Mouse (Mus musculus): ENCODE results near the gene Rbm47.

The Rbm47 gene

DNA sequence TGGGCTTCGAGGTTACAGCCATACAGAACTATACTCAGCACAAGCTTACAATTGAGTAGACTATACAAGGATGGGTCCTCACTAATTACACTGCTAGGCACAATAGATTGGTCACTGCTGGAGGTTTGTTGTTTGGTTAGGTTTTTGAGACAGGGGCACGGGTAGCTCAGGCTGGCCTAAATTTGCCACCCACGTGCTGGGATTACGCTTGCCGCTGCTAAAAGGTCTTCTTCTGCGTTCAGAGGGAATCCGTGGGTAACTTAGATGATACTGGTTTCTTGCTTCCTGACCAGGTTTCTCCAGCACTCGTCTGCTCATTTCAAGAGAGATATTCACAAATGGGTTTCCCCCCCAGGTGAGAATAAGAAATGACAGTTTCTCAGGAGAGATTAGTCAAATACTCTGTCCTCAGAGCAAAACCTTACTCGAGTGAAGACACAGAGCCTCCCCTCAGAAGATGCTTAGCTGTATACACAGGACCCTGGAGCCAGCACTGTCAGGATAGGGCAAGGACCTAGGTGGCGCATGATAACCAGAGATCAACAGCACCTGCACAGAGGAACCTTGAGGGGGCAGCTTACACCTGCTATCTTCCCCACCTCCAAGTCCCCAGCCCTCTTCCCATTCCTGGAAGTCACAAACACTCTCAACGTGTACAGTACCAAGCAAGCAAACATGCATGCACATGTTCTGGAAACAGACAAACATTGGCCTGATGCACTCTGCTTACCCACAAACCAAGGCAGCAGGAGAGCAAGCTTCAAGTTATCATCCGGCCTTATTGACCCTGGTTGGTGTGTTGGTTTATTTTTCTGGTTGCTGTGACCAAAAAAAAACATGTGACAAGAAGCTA, 104.6 kb downstream of the Rbm47 start:
- DNase-seq (ENCODE audit: low read depth, low spot score): no peak

DNA sequence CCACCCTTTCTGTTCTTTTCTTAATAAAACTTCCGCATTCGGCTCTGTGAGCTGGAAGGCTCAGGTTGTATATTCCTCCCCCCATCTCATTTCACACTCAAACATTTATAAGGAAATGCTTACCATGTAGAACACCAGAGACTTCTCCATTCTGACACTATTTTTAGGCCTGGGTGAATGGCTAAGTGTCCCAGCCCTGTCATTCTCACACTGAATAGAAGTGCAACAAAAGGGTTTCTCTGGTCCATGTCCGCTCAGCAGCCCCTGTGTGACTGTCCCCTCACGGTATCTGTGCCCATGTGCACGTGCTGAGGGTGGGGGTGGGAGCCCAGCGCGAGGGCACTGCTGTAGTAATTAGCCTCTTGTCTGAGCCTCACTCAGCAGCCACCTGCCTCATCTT, 105.7 kb downstream of the Rbm47 start:
- DNase-seq (ENCODE audit: low read depth, low spot score): no peak

DNA sequence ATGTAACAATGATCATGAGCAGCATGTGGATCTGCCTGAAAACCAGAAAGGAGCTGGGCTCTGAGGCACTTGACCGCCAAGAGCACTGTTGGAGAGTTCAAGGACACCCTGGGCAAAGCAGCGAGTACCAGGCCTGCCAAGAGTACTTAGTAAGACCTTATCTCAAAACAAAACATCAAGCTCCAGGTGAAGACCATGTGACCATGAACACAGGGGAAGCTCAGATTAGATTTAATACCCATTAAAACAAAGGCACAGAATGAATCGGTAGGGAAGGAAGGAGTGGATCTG, 110.0 kb downstream of the Rbm47 start:
- DNase-seq (ENCODE audit: low read depth, low spot score): no peak

DNA sequence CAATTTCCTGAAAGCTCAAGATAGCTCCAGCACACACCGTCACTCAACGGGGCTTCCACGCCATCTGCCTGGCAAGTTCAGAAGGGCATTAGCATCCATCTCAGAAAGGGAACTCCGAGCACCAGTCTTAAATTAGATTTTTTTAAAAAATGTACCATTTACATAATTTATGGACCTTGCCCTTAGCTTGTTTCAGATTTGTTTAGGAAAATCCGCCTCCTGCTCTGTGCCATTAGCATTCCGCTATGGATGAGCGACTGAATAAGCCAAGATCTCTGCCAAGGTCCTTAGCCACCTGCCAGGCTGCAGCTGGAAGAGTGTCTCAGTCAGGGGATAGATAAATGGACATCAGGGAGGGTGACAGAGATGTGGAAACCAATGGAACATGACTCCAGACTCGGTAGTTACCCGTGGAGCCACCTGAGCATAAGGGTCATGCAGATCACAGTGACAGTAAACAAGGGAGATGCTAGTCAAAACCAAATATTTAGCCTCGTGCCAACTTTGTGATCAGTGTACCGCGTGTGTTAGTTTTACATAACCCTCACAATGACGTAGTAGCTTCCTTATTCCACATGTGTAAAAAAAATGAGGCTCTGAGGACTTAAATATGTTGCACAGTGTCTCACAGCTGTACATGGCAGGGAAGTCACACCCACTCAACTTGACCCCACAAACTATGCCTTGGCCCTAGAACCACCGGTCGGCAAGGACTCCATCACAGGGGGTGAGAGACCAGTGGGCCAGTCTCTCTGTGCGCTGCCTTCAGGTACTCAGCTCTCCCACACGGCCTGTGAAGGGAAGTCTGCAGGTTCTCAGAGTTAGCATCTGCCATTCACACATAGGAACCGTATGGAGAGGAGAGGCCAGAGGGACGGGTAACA, 110.6 kb downstream of the Rbm47 start:
- DNase-seq (ENCODE audit: low read depth, low spot score): no peak

DNA sequence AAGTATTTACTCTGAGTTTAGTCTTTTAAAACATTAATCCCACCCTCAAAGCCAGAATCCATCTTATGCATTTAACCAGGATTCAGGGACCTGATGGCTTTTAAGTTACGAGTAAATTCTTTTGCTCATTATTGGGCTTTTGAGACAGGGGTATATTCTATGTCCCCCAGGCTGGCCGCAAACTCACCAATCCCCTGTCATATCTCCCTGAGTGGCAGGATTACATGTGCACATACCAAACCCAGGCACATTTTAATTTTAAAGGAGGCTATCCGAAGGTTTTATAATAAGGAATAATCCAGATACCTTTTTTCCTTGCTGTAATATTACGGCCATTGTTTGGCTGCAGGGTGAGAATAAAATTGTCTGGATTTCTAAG, 111.3 kb downstream of the Rbm47 start:
- DNase-seq (ENCODE audit: low read depth, low spot score): no peak

DNA sequence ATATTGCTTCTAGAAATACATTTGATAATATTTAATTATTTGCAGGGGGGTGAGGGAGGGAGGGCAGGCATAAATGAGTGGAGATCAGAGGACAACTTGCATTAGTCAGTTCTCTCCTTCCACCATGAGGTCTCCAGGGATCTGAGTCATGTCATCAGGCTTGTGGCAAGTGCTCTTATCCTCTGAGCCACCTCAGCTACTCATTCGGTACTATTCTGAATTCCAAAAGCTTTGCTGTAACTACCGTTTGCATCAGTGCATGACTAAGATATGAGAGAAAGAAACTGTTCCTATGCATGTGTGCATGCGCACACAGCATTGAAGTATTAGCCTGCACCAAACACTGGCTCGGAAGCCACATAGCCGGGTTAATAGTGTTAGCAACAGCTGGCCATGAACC, 114.1 kb downstream of the Rbm47 start:
- no peak for DNase-seq (ENCODE audit: low read depth, low spot score)

DNA sequence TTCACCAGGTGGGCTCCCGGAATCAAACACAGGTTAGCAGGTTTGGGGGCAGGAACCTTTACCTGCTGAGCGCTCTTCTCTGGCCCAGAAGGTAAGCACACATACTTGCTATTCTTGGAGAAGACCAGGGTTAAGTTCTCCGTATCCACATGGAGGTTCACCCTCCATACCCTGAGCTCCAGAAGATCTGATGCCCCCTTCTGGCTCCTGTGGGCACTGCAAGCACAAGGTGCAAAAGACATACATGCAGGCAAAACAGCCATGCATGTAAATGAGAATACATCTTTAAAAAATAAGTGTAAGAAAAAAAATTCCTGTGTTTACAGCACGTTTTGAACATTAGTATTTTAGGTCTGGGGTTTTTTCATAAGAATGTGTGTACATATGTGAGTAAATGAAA, 116.2 kb downstream of the Rbm47 start:
- peak; percentile 86 for DNase-seq (ENCODE audit: low read depth, low spot score)

DNA sequence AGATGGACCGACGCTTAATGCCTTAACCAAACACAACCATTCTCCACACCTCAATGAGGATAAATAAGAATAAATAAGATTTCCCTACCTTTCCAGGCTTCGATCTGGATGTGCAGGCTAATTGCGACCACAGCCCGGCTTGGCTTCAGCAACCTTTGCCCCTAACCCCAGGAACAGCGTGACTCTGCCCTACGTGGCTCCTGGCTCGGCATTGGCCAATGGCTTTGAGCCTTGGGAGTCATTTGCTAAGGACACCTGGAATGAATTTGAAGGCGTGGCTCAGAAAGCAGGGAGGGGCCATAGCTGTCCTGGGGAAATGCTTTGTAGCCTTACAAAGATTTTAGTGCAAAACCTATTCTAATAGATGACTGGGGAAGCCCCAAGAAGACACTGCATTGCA, 118.5 kb downstream of the Rbm47 start:
- peak; percentile 60 for DNase-seq (ENCODE audit: low read depth, low spot score)

DNA sequence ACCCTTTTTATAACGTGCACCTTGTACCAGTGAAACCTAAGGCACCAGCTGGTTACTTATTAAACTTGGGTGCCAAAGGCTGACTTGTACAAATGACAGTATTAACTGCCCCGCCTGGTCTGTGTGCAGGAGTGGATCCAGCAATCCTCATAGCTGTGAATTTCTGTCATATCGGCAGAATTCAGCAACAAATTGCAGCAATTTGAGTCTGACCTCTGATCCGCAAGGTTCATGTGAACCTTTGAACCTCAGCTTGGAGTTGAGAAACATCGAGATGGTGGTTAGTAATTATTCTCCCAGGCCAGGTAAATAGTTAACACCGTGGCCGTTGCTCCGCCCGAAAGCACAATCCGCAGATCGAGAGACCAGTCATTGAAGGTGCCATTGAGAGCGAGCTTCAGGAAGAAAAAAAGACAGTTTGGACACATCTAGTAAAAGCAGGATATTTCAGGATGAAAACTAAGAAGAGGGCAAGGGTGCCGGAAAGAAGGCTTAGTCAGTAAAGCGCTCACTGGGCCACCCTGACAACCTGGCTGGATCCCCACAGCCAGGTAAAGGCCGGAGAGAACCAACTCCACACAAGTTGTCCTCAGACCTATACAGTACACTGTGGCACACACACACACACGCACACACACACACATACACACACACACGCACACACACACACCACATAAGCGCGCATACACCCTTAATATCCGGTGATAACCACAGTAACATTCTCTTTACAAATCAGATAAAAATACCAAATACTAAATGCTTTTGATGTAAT, 120.0 kb downstream of the Rbm47 start:
- DNase-seq (ENCODE audit: low read depth, low spot score): no peak

DNA sequence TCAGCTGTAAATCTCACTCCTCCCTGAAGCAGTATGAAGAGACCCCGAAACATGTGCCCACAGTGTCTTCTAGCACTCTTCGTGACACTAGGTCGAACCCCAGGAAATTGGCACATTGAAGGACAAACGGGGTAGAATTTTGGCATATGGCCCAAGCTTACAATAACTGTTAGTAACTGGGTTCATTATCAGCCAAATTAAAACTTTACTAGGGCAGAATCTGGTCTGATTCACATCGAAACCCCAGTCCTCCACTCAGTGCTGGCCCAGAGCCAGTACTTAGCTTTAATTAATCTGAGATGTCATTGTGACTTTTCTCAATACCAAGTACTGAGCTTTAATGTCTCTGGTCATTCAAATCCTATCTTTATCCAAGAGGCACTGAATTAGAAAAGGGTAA, 122.1 kb downstream of the Rbm47 start:
- DNase-seq (ENCODE audit: low read depth, low spot score): no peak

DNA sequence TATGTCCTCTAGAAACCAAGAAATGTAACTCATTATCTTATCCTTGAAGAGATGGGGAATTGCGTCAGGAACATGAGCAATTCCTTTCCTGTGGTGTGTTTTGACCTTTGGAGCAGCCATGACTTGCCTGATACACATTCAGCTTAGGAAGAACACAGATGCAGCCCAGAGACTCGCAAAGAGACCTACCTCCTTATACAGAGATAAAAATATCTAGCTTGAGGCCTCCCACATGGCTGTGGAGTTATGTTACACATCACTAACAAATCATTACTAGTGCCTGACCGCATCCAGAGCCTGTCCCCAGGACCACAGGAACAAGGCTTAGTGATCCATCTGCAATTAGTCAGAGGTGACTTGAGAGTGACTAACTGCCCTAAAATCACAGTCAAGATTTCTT, 126.6 kb downstream of the Rbm47 start:
- DNase-seq (ENCODE audit: low read depth, low spot score): no peak

DNA sequence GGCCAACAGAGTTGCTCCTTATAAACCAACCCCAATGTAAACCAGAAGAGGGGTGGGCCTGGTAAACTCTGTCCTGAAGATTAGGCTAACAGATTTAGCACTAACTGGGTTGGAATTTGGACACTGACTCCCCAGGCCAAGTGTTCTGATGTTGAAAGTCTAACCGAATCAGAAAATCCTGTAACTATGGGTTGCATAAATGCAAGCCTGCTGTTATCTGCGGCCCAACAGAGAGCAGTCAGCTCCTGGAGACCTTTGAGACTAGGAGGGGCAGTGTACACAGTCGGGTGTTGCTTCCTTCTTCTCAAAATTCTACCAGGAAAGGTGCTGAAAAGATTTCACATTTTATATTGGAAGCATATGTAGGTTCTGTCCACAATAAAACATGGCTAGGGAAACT, 129.0 kb downstream of the Rbm47 start:
- DNase-seq (ENCODE audit: low read depth, low spot score): no peak

DNA sequence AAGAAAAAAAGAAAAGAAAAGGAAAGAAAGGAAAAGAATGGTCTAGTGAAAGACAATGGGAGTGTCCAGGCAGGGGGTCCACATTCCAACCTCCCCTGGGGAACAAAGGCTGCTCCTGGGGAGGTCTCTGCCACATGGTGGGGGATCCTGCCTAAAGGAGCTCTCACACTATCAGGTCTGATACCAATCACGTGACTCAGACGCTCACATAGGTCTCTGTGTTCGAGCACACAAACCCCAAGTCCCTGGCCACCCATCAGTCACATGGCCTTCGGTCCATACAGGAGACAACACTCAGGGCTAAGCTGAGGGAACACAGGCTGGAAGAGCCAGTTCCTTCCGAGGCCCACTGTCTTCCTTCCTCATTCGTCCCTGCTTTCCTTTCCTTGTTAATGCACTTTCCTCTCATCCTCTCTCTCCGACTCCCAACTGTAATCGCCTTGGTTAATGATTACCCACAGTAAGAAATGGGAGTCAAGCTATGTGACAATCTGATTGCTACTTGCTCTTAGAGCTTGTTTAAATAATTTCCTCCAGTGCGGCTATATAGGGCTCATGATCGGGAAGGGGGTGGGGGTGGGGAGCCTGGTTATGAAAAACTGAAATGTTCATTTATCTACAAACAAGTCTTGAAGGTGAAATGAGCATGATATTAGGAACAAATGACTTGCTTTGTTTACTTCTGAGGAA, 130.1 kb downstream of the Rbm47 start:
- peak; percentile 74 for DNase-seq (ENCODE audit: low read depth, low spot score)

DNA sequence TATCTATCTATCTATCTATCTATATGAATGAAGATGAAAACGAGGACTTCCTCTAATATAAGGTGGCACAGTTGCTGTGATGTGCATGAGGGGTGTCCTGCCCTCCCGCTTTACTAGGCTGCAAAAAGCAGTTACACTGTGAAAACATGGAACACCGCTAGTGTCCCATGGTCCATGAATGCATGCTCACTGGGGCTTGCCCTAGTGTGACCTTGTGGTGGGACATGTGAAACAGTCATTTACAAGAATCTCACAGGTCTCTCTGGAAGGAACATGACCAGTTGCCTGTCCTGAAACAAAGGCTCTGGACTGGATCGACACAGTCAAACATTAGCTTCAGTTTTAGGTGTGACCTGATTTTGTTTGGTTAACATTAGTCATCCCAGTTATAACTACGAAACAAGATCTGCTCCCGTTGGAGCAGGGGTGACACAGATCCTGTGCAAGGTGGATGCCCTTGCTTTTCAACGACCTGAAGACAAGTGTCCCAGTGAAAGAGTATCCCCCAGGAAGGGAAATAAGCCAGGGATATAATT, 132.1 kb downstream of the Rbm47 start:
- DNase-seq (ENCODE audit: low read depth, low spot score): no peak

DNA sequence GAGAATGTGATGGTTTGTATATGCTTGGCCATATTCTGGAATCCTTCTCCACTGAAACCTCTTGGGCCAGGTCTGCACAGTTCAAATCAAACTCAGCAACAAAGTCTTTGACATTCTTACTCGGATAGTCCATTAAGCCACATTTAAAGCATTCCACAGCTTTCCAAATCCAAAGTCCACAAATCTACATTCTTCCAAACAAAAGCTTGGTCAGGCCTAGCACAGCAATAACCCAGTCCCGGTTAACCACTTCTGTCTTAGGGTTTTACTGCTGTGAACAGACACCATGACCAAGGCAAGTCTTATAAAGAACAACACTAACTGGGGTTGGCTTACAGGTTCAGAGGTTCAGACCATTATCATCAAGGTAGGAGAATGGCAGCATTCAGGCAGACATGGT, 133.1 kb downstream of the Rbm47 start:
- no peak for DNase-seq (ENCODE audit: low read depth, low spot score)

DNA sequence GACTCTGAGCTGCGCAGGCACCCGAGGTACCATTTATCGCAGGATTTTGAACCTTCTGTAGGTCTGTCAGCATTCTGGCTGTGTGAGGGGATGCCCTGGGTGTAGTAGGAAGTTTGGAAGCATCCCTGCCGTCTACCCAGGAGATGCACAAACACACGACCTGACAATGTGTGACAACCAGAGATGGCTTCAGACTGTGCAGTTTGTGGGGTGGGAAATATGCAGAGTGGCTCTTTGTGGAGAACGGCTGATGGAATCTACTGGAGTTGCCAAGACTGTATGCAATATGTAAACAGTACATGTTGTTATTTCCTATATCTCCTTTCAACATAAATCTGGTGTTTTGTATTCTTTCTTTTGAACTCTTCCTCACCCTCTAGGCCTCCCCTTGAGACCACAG, 135.9 kb downstream of the Rbm47 start:
- DNase-seq (ENCODE audit: low read depth, low spot score): no peak

DNA sequence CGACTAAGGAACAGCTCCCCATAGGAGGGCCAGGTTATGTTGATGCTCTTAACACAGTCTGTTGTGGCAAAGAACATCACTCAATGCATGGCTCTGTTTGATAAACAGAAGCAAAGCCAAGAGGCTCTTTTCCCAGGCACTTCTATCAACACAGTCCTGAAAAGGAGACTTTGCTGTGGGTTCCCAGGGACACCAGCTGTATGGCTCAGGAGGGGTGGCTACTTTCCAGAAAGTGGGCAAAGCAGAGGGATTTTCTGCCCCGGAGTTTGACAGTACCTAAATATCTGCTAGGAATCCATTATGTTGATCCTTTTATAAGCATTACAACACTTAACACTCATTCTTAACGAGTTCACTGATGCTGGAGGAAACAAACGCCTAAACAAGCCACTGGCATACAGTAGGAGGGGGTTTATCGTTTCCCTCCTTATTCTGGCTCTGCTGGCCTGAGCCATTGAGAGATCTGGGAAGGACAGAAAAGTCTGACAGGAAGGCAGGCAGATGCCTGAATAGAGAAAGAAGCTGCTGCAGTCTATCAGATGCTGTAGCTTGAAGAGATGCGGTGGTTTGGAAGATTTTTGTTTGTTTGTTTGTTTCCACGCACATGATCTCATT, 136.4 kb downstream of the Rbm47 start:
- no peak for DNase-seq (ENCODE audit: low read depth, low spot score)

DNA sequence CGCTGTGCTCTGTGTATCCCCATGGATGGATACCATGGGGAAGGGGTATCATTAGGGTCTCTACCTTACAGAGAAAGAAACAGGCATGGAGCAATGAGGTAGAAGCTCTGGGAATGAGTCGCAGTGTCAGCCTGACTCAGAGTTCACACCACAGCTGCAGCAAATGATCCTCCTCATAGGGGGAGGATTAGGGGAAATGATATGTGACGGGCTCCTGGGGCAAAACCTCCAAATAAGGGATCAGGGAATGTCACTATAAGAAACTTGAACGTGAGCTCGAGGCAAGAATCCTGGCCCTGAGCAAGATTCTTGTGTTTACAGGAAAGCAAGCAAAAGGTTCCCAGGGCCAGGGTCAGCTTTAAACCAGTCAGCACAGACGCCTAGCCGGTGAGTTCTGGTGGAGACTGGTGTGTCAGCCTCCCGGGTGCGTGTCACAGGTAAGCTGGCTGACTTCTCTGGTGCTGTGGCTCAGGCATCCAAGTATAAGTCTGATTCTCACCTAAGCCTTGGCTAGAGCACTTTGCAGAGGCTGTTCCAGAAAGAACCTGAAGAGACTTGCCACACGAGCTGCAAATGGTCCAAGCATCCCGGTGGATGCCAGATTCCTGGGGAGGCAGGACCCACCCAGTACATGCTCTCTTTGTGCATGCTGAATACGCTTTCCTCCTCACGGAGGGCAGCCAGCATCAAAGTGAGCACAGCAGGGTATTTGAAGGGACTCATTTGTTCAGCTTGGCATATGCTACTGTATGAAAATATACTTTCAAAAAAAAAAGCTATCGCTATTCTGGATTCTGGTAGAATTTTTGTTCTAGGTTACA, 138.3 kb downstream of the Rbm47 start:
- peak; percentile 46 for DNase-seq (ENCODE audit: low read depth, low spot score)

DNA sequence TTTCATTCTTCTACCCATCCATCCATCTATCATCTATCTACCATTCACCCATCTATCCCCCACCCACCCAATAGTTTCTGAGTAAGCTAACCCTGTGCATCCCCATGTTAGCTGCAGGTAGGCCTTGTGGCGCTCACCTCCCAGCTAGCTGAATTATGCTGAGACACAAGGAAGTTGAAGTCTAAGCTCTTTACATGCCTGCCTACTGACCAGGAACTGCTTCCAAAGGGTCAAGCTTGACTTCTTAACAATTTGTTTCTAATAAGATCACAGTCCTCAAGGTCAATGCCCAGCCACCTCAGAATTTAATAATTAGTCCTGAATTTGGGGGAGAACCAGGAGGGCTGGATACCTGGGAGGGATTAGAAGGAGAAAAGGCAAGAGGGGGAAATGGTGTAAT, 140.1 kb downstream of the Rbm47 start:
- DNase-seq (ENCODE audit: low read depth, low spot score): no peak

DNA sequence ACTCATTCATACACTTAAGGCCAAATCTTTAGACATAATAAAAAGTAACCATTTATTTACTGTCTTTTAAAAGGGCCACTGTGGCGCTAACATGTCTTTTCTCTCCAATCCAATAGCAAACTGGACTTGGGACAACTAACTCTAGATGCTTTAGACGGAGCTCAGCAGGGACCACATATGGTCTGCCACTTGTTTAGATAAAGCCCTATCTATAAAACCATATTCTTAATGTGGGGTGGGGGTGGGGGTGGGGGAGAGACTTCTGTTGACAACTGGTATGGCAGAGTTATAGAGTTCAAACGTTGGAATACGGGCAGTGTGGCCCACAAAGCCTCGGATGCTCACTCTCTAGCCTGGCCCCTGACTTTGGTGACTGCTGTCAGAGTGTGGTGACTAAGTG, 141.2 kb downstream of the Rbm47 start:
- no peak for DNase-seq (ENCODE audit: low read depth, low spot score)

All from ZHBTc4 (cell line).